Mouse (Mus musculus): ENCODE results near the gene Vmn2r83.

DNA sequence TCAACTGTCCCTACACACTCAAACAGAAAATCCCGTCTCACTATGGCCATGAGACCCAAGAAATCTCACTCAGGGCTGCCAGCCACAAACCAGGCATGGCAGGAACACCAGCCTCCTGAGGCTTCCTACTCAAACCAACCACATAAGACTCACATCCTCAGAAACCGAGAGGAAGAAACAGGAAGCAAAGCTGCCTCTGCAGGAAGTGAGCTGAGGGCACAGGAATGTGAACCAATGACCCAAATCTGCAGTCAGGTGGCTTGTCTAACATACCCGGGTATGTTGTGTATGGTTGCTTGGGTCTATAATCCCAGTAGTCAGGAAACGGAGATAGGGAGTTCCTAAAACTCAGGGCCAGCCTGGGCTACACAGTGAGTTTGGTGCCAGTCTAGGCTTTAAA, 70.3 kb downstream of the Vmn2r83 start:
- no peak for TF ChIP-seq CTCF (IDR thresholded peaks at IDR 0.05; ENCODE audit: control insufficient read depth, insufficient read depth, insufficient replicate concordance, low read depth, low read length)
- TF ChIP-seq POLR2A (IDR thresholded peaks at IDR 0.05; ENCODE audit: control insufficient read depth, low read depth, low read length): no peak

All from testis, adult 2 months (tissue).